Mouse (Mus musculus) limb, embryonic 11.5 days (tissue): ENCODE data around the gene Fam222a. TPM values are rescaled to one million over a fixed set of nuclear protein-coding genes. Genes with fewer than 3 reads are reported as not detected.

Experiments
- ATAC-seq: fragments of 200-750 bp; cut with Nextera tagmentation; 2 replicates; pipeline ENCODE4 v1.8.0; 2017; ENCODE audit warnings: low read depth; ENCODE audit not compliant: insufficient number of reproducible peaks, low FRiP score, low TSS enrichment
- DNase-seq: peaks from one replicate; pipeline ENCODE4 v3.0.0-alpha.2; 2015; ENCODE audit warnings: low spot score
- H3K27ac ChIP-seq: fragments of 300-500 bp; sonication (generic); replicated peaks from 2 replicates; pipeline ENCODE4 v1.5.1; 2014; ENCODE audit warnings: low read depth, mild to moderate bottlenecking, low read length
- H3K27me3 ChIP-seq: fragments of 300-500 bp; sonication (generic); 2 replicates; pipeline ENCODE4 v1.6.1; 2014; ENCODE audit warnings: mild to moderate bottlenecking, low read length, mixed read lengths; ENCODE audit not compliant: control insufficient read depth, insufficient read depth
- H3K36me3 ChIP-seq: fragments of 300-500 bp; sonication (generic); 2 replicates; pipeline ENCODE4 v1.6.1; 2014; ENCODE audit warnings: mild to moderate bottlenecking, low read length, moderate library complexity, mixed read lengths; ENCODE audit not compliant: control insufficient read depth, insufficient read depth
- H3K4me1 ChIP-seq: fragments of 300-500 bp; sonication (generic); 2 replicates; pipeline ENCODE4 v1.6.1; 2014; ENCODE audit warnings: low read length, mixed read lengths; ENCODE audit not compliant: control insufficient read depth, insufficient read depth
- H3K4me2 ChIP-seq: fragments of 300-500 bp; sonication (generic); 2 replicates; pipeline ENCODE4 v1.6.1; 2014; ENCODE audit warnings: low read depth, mild to moderate bottlenecking, moderate library complexity; ENCODE audit not compliant: severe bottlenecking
- H3K4me3 ChIP-seq: fragments of 300-500 bp; sonication (generic); 2 replicates; pipeline ENCODE4 v1.5.1; 2014; ENCODE audit warnings: low read depth, low read length
- H3K9ac ChIP-seq: fragments of 300-500 bp; sonication (generic); 2 replicates; pipeline ENCODE4 v1.6.1; 2014; ENCODE audit warnings: mild to moderate bottlenecking, low read length
- H3K9me3 ChIP-seq: fragments of 300-500 bp; sonication (generic); 2 replicates; pipeline ENCODE4 v1.6.1; 2016; ENCODE audit warnings: low read length; ENCODE audit not compliant: control insufficient read depth
- WGBS: fragments of 180-500 bp; shearing (Covaris S2); extraction: QIAGEN DNeasy Blood & Tissue Kit; methylation state at CpG from one replicate; pipeline ENCODE4 v1.1.7; 2014; 5-methylcytosine and 5-hydroxymethylcytosine counted together
- polyA plus RNA-seq: library from polyadenylated mRNA; unstranded; fragments of >200 nt; fragmentation: Nextera tagmentation; extraction: Ambion mirVana; gene quantifications from 2 replicates; pipeline ENCODE4 v1.2.1, GENCODE M21; 2014

The Fam222a gene
- polyA plus RNA-seq, 1 experiment from 2014 or later, result 2.5 TPM

GRCm38 (mm10) chr5:114636091-114636490 is 68.3 kb downstream of the Fam222a start:
- H3K36me3 ChIP-seq, result no peaks in the 10 kb centered on the region

GRCm38 (mm10) chr5:114638769-114639644 is 71.2 kb downstream of the Fam222a start:
- H3K27me3 ChIP-seq, result 0 out of 2 replicates have a peak, but pooled peaks cover 5% of the 10 kb centered on the region
- no peaks in the 10 kb centered on the region for H3K9me3 ChIP-seq
- no peaks in the 10 kb centered on the region for H3K36me3 ChIP-seq
- 11% methylated on average over 22 of the region's 22 CpGs for WGBS
- DNase-seq (peak; percentile 96), ATAC-seq (peak; percentile 66)
- peak overlapping the region; percentile 20; the same call in 1 of the 2 replicates for H3K4me2 ChIP-seq
- no peaks in the 10 kb centered on the region for H3K4me1 ChIP-seq
- H3K27ac ChIP-seq, result no peak overlapping the region
- H3K4me3 ChIP-seq, result no peak overlapping the region
- H3K9ac ChIP-seq, result peak overlapping the region; percentile 35; the same call in 1 of the 2 replicates

More at GRCm38 (mm10) chr5:114636091-114636490, 68.3 kb downstream of the Fam222a start:
- Histone ChIP-seq H3K4me2 (no peak overlapping the region), H3K4me1 (no peaks in the 10 kb centered on the region), H3K4me3 (no peak overlapping the region), H3K9me3 (no peaks in the 10 kb centered on the region), H3K9ac (no peak overlapping the region), H3K27me3 (0 out of 2 replicates have a peak, but pooled peaks cover 5% of the 10 kb centered on the region), H3K27ac (no peak overlapping the region)
- ATAC-seq (no peak), DNase-seq (no peak)
- 76% methylated on average over 25 of the region's 25 CpGs for WGBS

GRCm38 (mm10) chr5:114639645-114639957 is 71.8 kb downstream of the Fam222a start:
- no peak overlapping the region for H3K4me2 ChIP-seq
- no peaks in the 10 kb centered on the region for H3K36me3 ChIP-seq
- 0 out of 2 replicates have a peak, but pooled peaks cover 5% of the 10 kb centered on the region for H3K27me3 ChIP-seq
- H3K9ac ChIP-seq, result no peak overlapping the region
- H3K9me3 ChIP-seq, result no peaks in the 10 kb centered on the region
- WGBS, result 22% methylated on average over 7 of the region's 7 CpGs
- peak; percentile 23; the same call in 1 of the 2 replicates for ATAC-seq
- H3K4me3 ChIP-seq, result no peak overlapping the region
- no peak for DNase-seq
- H3K27ac ChIP-seq, result no peak overlapping the region
- no peaks in the 10 kb centered on the region; the same call in 1 of the 2 replicates for H3K4me1 ChIP-seq

GRCm38 (mm10) chr5:114640809-114641208 is 73.0 kb downstream of the Fam222a start:
- no peaks in the 10 kb centered on the region for H3K9me3 ChIP-seq
- H3K36me3 ChIP-seq, result no peaks in the 10 kb centered on the region
- no peak overlapping the region for H3K4me3 ChIP-seq
- H3K4me2 ChIP-seq, result no peak overlapping the region
- H3K4me1 ChIP-seq, result peaks cover 4% of the 10 kb centered on the region; the same call in 1 of the 2 replicates
- no peak for ATAC-seq
- H3K27me3 ChIP-seq, result 0 out of 2 replicates have a peak, but pooled peaks cover 5% of the 10 kb centered on the region
- H3K27ac ChIP-seq, result no peak overlapping the region
- no peak overlapping the region for H3K9ac ChIP-seq
- WGBS, result 75% methylated on average over 10 of the region's 10 CpGs
- DNase-seq, result no peak

DNA sequence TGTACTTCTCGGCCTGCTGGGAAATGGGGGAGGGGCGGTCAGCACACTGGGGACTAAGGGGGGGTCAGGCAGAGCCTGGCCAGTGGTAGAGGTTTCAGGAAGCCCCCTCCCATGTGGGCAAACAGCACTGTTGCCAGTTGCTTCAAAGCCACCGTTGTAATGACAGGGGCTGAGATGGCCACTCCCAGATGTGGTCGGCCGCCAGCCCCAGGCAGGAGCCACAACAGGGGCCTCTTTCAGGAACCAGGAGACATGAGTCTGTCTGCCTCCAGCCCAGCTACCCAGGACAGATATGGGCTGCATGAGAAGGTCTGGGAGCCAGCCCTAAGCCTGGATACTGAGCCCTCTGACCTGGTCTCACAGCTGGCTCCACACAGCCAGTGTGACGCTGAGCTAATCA is 77.1 kb downstream of the Fam222a start:
- ATAC-seq (no peak), DNase-seq (no peak)
- H3K27me3 ChIP-seq, result no peaks in the 10 kb centered on the region
- H3K9ac ChIP-seq, result no peak overlapping the region
- peaks cover 15% of the 10 kb centered on the region; the same call in 1 of the 2 replicates for H3K4me1 ChIP-seq
- no peaks in the 10 kb centered on the region for H3K9me3 ChIP-seq
- H3K4me2 ChIP-seq, result no peak overlapping the region
- no peak overlapping the region for H3K27ac ChIP-seq
- H3K36me3 ChIP-seq, result no peaks in the 10 kb centered on the region
- H3K4me3 ChIP-seq, result no peak overlapping the region
- WGBS, result 42% methylated on average over 6 of the region's 6 CpGs

- peaks cover 17% of the 10 kb centered on the region; the same call in 1 of the 2 replicates for H3K4me1 ChIP-seq
- ATAC-seq (no peak), DNase-seq (no peak)
- no peak overlapping the region for H3K9ac ChIP-seq
- WGBS, result 86% methylated on average over 5 of the region's 5 CpGs
- H3K36me3 ChIP-seq, result no peaks in the 10 kb centered on the region
- no peaks in the 10 kb centered on the region for H3K9me3 ChIP-seq
- no peak overlapping the region for H3K4me3 ChIP-seq
- no peak overlapping the region for H3K4me2 ChIP-seq
- H3K27me3 ChIP-seq, result no peaks in the 10 kb centered on the region
- no peak overlapping the region for H3K27ac ChIP-seq
Observed at GRCm38 (mm10) chr5:114645916-114646315, 78.1 kb downstream of the Fam222a start.

DNA sequence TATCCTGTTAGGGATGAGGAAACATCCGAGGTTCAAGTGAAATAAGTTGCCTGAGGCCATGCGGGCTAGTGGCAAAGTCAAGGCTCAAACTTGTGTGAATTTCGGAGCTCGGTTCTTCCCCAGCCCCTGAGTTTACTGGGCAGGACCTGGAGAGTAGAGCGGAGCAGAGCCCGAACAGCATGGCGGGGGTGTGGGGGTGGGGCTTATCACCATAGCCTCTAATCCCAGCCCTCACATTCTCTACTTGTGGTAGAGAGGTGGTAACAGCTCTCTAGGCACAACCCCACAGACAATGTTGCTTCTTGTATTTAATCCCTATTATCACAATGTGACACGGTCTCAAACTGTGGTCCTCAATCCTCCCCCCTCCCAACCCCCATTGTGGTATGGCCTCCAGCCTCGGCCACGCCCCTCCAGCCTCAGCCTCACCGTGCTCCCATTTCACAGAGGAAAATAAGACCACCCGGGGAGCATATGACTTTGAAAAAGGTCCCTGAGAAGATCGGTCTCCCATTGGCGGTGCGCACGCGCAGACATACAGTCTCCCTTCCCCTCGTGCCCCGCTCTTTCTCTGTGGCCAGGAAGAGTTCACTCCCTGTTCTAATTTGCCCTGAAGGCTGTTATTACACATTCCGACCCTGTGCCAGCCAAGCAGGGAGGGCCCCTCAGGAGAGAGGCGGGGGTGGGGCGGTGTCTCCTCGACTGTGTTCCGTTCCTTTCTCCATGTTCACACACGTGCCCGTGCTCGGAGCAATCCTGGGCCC is 79.6 kb downstream of the Fam222a start:
- Histone ChIP-seq H3K9me3 (no peaks in the 10 kb centered on the region), H3K36me3 (no peaks in the 10 kb centered on the region), H3K4me1 (peaks cover 21% of the 10 kb centered on the region; the same call in 1 of the 2 replicates), H3K4me2 (peak overlapping the region; percentile 49), H3K4me3 (peak overlapping the region; percentile 16), H3K9ac (peak overlapping the region; percentile 34), H3K27me3 (no peaks in the 10 kb centered on the region; the same call in 1 of the 2 replicates), H3K27ac (no peak overlapping the region)
- WGBS, result 3% methylated on average over 27 of the region's 27 CpGs
- ATAC-seq, result peak; percentile 59
- DNase-seq, result peak; percentile 58

- no peak overlapping the region for H3K4me3 ChIP-seq
- no peaks in the 10 kb centered on the region for H3K36me3 ChIP-seq
- no peak overlapping the region for H3K4me2 ChIP-seq
- DNase-seq (no peak), ATAC-seq (no peak)
- no peak overlapping the region for H3K27ac ChIP-seq
- H3K27me3 ChIP-seq, result no peaks in the 10 kb centered on the region; the same call in 1 of the 2 replicates
- peaks cover 21% of the 10 kb centered on the region; the same call in 1 of the 2 replicates for H3K4me1 ChIP-seq
- 84% methylated on average over 11 of the region's 11 CpGs for WGBS
- no peaks in the 10 kb centered on the region for H3K9me3 ChIP-seq
- H3K9ac ChIP-seq, result no peak overlapping the region
Observed at GRCm38 (mm10) chr5:114648728-114649311, 81.0 kb downstream of the Fam222a start.
